Mouse (Mus musculus) kidney, adult 2 months (tissue): ENCODE measurements at regions not wholly inside any gene's neighbourhood (a gene's known extent, or its start where the extent isn't known, plus 50 kb on each side); places are given as distances from the start of the nearest gene placed in this dataset.

Experiments
- DNase-seq: peaks from one replicate; pipeline ENCODE4 v3.0.0; 2021
- H3K27ac ChIP-seq: fragments of 200-500 bp; 2 replicates; pipeline ENCODE4 v1.5.1; 2012; ENCODE audit warnings: low read depth, low read length, control low read depth, inconsistent platforms; ENCODE audit not compliant: insufficient read depth
- H3K27me3 ChIP-seq: fragments of 200-500 bp; replicated peaks from 2 replicates; pipeline ENCODE4 v1.6.1; 2012; ENCODE audit warnings: mild to moderate bottlenecking, moderate library complexity, low read length, inconsistent platforms; ENCODE audit not compliant: control insufficient read depth, insufficient read depth
- H3K36me3 ChIP-seq: fragments of 200-500 bp; 2 replicates; pipeline ENCODE4 v1.6.1; 2012; ENCODE audit warnings: mild to moderate bottlenecking, moderate library complexity, low read length, inconsistent platforms; ENCODE audit not compliant: control insufficient read depth, insufficient read depth
- H3K4me1 ChIP-seq: fragments of 200-500 bp; 2 replicates; pipeline ENCODE4 v1.6.1; 2011; ENCODE audit warnings: low read length; ENCODE audit not compliant: control insufficient read depth, insufficient read depth
- H3K4me3 ChIP-seq: fragments of 200-500 bp; 2 replicates; pipeline ENCODE4 v1.5.1; 2011; ENCODE audit warnings: mild to moderate bottlenecking, low read depth, low read length, control low read depth; ENCODE audit not compliant: insufficient read depth
- CTCF ChIP-seq: fragments of 200-500 bp; conservative IDR thresholded peaks from 2 replicates; pipeline ENCODE4 v1.5.1; 2011; ENCODE audit warnings: low read depth, mild to moderate bottlenecking, control low read depth, low read length, moderate library complexity, mixed read lengths; ENCODE audit not compliant: insufficient read depth, insufficient read length
- POLR2A ChIP-seq: fragments of 200-500 bp; IDR thresholded peaks from one replicate; pipeline ENCODE4 v1.6.1; 2011; ENCODE audit warnings: low read depth, low read length, control low read depth
- WGBS: fragments of 180-500 bp; shearing (Covaris S2); methylation state at CpG from one replicate; pipeline ENCODE4 v1.1.7; 2018; 5-methylcytosine and 5-hydroxymethylcytosine counted together

DNA sequence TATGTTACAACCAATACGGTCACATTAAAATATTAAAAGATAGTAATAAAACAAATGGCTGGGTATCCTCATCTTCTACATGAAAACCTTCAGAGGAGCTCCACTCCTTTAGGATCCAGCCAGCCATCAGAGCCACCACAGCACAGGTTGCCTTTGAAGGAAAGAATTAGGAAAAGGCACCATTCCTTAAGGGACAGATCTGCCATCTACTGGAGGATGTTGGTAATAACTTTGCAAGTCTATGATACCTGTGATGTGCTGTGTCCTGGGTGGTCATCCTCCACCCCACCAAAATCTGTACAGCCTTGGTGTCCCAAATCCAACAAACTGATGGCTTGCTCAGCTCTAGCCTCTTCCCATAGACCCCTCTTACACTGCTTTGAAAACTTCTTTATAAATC, 140.5 kb downstream of the Nsun3 start:
- WGBS: 80% methylated on average over 1 of the region's 1 CpGs
- H3K36me3 ChIP-seq: no peaks in the 10 kb centered on the region
- 0 out of 2 replicates have a peak, but pooled peaks have one; percentile 37 for TF ChIP-seq CTCF
- TF ChIP-seq POLR2A: no peak
- no peaks in the 10 kb centered on the region; the same call in 1 of the 2 replicates for H3K4me1 ChIP-seq
- no peaks in the 10 kb centered on the region for H3K27me3 ChIP-seq
- DNase-seq: peak; percentile 33
- no peak overlapping the region for H3K27ac ChIP-seq
- H3K4me3 ChIP-seq: no peak overlapping the region

DNA sequence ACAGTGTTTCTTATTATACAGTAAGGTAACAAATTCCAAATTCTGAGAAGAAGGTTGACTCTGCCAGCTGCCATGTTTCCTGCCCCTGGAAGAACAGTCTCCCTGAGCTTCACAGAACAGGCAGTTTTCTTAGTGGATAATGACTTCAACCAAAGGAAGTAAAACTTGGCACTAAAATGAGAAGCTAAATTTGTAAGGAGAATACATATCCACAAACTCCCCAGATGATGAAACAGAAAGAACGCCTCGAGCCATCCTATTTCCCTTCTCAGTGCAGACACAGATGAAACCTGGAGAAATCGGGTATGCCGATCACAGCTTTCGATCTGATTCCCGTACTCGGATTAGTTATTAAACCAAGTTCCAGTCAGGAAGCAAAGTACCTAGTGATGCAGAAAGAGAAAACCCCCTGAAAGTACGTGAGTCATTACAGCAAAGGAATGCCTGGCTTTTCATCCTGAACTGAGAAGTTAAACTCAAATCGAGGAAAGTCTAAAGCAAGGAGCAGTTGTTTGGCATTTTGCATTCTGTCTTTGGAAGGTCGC, 143.7 kb downstream of the Nsun3 start:
- Histone ChIP-seq H3K4me1 (no peaks in the 10 kb centered on the region; the same call in 1 of the 2 replicates), H3K4me3 (no peak overlapping the region), H3K36me3 (no peaks in the 10 kb centered on the region), H3K27ac (no peak overlapping the region), H3K27me3 (no peaks in the 10 kb centered on the region)
- WGBS: 27% methylated on average over 10 of the region's 10 CpGs
- no peak for TF ChIP-seq CTCF
- TF ChIP-seq POLR2A: no peak
- DNase-seq: peak; percentile 45

DNA sequence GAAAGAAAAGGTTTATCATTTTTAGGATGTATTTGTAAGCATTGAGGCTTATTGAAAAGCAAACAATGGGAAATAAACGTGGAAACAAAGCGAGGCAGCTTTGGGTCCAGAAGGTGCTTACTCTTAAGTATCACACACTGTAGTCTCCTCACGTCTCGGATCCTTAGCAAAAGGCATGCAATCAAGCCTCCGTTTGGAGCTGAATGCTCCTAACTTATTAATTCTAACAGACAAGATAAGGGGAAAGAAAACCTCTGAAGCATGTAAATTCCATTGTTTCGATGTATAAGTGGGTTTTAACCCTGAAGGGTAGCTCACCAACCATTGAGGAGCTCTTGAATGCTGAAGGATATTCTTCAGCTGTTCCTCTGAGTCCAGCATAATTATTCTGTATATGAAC, 162.7 kb downstream of the Nsun3 start:
- Histone ChIP-seq H3K36me3 (no peaks in the 10 kb centered on the region), H3K27me3 (no peaks in the 10 kb centered on the region), H3K4me3 (no peak overlapping the region), H3K27ac (no peak overlapping the region), H3K4me1 (no peaks in the 10 kb centered on the region)
- 63% methylated on average over 6 of the region's 6 CpGs for whole genome bisulfite sequencing
- no peak for DNase-seq
- TF ChIP-seq POLR2A (no peak), CTCF (no peak)

GRCm38 (mm10) chr16:62610873-62611272, 175.7 kb downstream of the Nsun3 start:
- Histone ChIP-seq H3K36me3 (no peaks in the 10 kb centered on the region), H3K4me3 (no peak overlapping the region), H3K4me1 (no peaks in the 10 kb centered on the region), H3K27me3 (no peaks in the 10 kb centered on the region), H3K27ac (no peak overlapping the region)
- TF ChIP-seq POLR2A: no peak
- TF ChIP-seq CTCF: no peak
- 81% methylated on average over 5 of the region's 5 CpGs for WGBS
- no peak for DNase-seq

DNA sequence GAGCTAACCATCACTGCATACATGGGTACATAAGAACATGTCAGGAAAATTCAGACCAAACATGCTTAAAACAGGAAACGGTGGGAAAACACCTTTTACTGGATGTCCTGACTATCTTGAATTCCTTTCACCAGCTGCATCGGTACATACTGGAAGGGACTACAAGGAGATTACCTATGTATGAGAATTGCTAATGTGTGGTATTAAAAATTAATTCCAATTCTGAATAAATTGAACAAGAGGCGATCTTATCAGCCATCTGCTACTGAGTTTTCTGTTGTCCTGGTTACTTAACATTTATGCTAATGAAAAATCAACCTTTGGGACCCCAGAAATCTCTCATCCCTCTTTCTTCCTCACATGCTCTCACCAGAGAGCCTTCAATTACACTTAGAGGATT, 178.0 kb downstream of the Nsun3 start:
- TF ChIP-seq CTCF (no peak), POLR2A (no peak)
- no peak for DNase-seq
- H3K36me3 ChIP-seq: no peaks in the 10 kb centered on the region
- H3K27ac ChIP-seq: no peak overlapping the region
- H3K27me3 ChIP-seq: no peaks in the 10 kb centered on the region
- 85% methylated on average over 3 of the region's 3 CpGs for WGBS
- no peaks in the 10 kb centered on the region for H3K4me1 ChIP-seq
- H3K4me3 ChIP-seq: no peak overlapping the region

DNA sequence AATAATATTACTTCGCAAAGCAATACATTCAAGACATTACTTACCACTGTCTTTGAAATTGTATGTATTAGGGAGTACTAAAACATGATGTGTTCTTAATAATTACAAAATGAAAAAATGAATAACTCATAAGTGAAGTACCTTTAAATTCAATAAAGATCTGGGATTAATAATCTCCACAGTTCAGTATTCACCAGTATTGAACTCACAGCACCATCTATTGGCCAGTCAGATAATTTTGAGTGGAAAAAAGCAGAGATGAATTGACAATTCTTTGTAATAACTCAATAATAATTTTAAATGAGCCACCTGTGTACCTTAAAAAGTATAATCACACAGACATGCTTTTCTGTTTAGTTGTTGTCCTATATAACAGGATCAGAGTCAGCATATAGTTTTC, 180.7 kb downstream of the Nsun3 start:
- H3K27ac ChIP-seq: no peak overlapping the region
- 97% methylated on average over 1 of the region's 1 CpGs for WGBS
- H3K4me1 ChIP-seq: no peaks in the 10 kb centered on the region
- no peak overlapping the region for H3K4me3 ChIP-seq
- no peaks in the 10 kb centered on the region for H3K27me3 ChIP-seq
- no peaks in the 10 kb centered on the region for H3K36me3 ChIP-seq
- no peak for DNase-seq
- TF ChIP-seq POLR2A (no peak), CTCF (no peak)

GRCm38 (mm10) chr16:62562051-62562450, 224.6 kb downstream of the Nsun3 start:
- 32% methylated on average over 4 of the region's 4 CpGs for WGBS
- TF ChIP-seq CTCF (peak; percentile 39), POLR2A (no peak)
- peak; percentile 31 for DNase-seq
- H3K36me3 ChIP-seq: no peaks in the 10 kb centered on the region
- H3K27ac ChIP-seq: no peak overlapping the region
- no peaks in the 10 kb centered on the region for H3K4me1 ChIP-seq
- no peaks in the 10 kb centered on the region for H3K27me3 ChIP-seq
- no peak overlapping the region for H3K4me3 ChIP-seq
